Mouse (Mus musculus) ovary, postnatal 36 days (tissue): ENCODE data around the gene Rps2.
"Not testable (repeated sequence)": the region's sequence is repeated elsewhere in the genome, so short reads cannot be mapped to it uniquely, and the experiment has no call there.

Experiments used
- DNase-seq: peaks from one replicate; pipeline ENCODE4 v3.0.0; 2022; ENCODE audit warnings: low spot score, mixed read lengths

The Rps2 gene

DNA sequence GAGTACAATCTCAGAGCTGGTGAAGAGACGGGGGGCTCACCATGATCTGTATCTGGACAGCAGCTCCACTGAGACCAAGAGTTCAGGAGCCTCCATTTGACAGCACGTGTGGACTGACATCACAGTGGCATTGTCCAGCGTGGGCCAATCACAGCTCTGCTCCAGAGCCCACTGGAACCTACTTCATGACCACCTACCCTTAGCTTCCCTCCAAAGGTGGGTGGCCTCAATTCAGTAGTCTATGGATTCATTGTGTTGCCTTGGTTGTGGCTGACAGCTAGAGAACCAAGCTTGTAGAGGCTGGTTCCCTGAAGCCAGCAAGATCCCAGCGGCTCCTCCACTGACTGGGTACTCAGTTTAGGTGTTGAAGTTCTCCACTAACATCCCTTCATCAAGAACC, at the start of gene Rps2, which contains the start of gene Rnf151:
Rps2 (plus strand) TSS at position 174 of the 400 bp plus-strand sequence.
Rnf151 (minus strand) TSS at position 121 of the 400 bp plus-strand sequence.
- no peak for DNase-seq

DNA sequence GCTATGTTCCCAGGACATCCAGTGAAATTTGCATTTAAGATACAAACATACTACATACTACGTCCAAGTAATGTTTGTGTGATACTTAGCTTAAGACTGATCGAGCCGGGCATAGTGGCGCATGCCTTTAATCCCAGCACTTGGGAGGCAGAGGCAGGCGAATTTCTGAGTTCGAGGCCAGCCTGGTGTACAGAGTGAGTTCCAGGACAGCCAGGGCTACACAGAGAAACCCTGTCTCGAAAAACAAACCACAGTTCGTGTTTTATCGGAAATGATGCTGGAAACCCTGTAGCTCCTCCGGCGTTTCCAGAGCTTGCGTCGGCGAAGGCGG, 48.7 kb upstream of the Rps2 start:
- DNase-seq = not testable (repeated sequence)

DNA sequence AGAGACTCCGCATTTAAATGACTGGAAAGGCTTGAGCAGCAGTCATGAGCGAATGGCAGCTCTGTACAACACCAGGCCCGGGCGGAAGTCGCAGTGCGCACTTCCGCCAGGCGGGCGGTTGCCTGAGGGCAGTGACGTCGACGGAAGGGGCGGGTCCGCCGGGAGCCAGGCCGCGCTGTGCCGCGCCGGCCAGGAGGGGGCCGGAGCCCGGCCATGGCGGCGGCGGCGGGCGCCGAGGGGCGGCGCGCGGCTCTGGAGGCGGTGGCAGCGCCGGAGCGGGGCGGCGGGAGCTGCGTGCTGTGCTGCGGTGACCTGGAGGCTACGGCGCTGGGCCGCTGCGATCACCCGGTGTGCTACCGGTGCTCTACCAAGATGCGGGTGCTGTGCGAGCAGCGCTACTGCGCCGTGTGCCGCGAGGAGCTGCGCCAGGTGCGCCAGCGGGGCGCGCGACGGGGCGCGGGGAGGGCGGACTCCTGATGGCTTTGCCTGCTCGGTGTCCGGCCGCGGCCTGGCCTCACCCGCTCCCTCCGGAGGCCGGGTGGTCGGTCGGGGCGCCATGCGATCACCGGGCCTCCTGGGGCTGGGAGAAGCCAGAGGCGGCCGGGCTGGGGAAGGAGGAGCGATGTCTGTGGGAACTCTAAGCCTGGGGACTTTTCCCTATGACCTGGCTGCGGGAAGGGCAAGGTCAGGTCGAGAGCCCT, 48.2 kb upstream of the Rps2 start, which contains the start of gene Zfp598:
Zfp598 (plus strand) TSS at position 143 of the 701 bp plus-strand sequence.
- peak; percentile 95 for DNase-seq

DNA sequence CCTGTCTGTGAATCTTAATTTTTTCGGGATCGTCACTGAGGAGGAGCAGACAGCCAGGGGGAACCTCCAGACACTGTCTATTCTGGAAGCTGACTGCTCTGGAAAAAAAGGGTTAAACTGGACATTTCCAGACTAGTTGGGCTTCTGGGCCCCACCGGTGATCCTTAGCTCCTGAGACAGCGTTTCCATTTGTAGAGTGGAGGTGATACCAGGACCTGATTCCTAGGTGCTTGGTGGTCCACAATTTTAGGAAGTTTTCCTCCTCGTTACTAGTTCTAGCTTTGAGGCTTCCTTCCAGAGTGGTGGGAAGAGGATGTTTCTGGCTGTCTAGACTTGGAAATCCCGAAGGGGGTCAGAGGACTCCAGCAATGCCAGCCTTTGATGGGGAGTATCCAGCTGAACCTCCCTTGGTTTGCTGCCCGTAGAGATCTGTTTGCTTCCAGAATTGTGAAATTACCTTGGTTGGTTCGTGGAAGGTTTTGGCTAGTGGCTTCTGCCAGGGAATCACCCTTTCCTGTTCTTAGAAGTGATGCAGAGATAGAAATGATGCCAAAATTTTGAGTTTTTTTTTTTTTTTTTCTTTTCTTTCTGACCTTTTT, 47.6 kb upstream of the Rps2 start:
- no peak for DNase-seq

DNA sequence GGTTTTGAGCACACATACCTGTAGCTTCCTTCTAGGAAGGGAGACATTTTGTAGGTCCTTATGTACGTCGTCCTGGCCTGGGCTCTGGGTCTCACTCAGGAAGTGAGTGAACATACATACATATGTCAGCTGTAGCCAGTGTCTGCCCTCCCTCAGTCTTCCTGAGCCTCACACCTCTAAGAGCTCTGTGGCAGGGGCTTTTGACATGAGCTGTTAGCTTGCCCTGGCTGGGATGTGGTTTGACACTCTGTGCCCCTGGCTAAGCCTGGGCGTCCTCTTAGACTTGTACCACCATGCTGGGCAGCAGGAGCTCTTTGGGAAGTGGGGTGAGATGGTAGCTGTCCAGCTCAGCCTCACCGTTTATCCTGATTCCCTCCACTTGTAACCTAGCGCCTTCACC, 46.6 kb upstream of the Rps2 start:
- DNase-seq = no peak

DNA sequence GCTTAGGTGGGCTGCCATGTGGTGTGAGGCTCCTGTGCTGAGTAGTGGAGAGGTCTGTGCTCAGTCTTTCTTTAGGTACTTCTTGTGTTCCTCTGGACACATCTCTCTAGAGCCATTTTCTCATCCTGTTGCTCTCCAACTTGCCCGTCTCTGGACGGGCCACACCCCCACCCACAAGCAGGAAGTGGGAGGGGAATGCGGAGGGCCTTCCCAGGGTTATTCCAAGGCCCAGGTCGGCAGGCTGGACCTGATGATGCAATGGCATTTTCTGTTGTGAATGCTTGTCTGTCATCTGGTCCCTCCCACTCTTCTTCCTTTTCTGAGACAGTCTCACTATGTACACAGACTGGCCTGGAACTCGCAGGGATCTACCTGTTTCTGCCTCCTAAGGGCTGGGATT, 45.8 kb upstream of the Rps2 start:
- peak; percentile 38 for DNase-seq

DNA sequence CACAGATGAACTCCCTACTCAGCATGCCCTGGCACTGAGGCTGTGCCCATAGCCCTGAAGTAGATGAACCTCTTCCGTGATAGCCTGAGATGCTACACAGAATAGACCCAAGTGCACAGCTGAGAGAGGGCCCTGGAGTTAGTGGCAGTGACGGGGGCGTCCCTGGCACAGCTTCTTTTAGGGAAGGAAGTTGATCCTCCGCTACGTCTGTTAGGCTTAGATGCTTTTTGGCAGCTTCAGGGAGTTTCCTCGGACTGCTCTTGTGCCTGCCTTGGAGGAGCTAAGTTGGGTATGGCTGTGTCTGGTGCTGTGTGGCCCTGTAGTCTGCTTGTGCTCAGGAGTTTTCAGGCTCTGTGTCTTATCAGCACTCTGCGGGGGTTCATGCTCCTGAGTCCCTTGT, 43.6 kb upstream of the Rps2 start:
- no peak for DNase-seq

DNA sequence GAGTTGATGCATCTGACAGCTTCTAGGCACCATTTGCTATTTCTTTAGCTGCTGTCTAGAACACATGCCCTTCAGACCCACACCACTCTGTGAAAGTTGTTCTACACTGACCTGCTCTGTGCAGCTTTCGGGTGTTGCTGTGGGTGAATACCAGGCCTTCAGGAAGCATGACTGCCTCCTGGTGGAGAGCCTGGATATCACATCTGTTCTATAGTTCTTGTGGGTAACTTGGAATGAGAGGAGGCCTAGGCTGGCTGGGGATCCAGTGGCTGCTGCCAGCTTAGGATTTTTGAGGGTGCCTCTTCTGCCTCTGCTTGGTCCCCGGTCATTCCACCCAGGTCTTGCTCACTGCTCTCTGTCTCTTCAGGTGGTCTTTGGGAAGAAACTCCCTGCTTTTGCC, 41.7 kb upstream of the Rps2 start:
- peak; percentile 35 for DNase-seq

DNA sequence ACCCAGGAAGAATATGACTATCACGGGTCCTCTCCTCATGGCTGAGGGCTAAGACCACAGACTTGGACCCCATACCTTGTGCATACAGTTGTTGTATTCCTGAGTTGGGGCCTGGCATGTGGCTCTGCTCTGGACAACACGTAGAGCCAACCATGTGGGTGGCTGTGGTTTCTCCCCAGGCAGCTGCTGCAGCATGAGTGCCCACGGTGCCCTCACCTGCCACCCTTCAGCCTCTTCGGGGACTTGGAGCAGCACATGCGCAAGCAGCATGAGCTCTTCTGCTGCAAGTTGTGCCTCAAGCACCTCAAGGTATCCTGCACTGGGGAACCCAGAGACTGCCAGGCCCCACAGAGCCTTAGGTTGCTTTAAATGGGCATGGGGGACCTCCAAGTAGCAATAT, 41.0 kb upstream of the Rps2 start:
- DNase-seq = no peak

DNA sequence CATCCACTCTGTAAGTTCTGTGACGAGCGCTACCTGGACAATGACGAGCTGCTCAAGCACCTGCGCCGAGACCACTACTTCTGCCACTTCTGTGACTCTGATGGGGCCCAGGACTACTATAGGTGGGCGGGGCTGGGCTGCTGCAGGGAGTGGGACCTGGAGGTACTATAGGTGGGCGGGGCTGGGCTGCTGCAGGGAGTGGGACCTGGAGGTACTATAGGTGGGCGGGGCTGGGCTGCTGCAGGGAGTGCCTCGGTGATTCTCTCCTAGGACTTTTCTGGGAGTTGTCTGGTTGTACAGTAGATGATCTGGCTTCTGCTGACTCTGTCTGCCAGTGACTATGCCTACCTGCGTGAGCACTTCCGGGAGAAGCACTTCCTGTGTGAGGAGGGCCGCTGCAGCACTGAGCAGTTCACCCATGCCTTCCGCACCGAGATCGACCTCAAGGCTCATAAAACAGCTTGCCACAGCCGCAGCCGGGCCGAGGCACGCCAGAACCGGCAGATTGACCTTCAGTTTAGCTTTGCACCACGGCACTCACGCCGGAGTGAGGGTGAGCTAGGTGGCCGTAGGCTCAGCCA, 40.3 kb upstream of the Rps2 start:
- no peak for DNase-seq

DNA sequence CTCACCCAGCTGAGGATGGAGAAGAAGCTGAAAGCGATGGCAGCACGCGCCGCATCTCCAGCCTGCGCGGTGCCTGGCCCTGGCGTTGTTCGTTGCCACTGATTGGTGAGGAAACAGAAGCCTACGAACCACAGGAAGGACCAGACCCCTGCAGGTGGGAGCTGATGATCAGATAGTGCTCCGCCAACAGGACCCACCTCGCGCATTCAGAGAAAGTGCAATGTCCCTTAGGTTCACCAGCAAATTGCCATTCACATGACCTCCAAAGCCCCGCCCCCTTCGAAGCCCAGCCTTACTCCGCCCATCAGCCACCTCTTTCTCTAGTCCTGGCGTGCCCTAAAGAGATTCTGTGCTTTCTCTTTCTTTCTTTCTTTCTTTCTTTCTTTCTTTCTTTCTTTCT, 31.4 kb upstream of the Rps2 start:
- DNase-seq = no peak

DNA sequence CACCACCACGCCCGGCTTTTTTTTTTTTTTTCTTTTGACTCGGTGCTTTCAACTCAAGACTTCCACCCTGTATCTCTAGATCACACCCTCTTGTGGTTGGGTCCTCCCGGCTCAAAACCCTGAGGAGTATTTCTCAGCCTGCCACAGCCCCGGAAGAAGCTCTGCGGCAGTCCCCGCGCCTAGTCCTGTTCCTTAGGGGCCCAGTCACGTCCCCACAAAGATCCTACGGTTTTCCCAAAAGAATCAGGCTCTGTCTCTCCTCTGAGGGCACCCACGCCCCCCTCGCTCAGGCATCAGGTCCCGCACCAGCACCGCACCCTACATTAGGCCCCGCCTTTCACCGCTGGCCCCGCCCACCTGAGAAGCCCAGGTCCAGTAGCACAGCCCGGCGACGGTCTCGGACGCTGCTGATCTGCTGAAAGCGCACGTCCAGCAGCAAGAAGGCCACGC, 30.7 kb upstream of the Rps2 start:
- peak; percentile 63 for DNase-seq

DNA sequence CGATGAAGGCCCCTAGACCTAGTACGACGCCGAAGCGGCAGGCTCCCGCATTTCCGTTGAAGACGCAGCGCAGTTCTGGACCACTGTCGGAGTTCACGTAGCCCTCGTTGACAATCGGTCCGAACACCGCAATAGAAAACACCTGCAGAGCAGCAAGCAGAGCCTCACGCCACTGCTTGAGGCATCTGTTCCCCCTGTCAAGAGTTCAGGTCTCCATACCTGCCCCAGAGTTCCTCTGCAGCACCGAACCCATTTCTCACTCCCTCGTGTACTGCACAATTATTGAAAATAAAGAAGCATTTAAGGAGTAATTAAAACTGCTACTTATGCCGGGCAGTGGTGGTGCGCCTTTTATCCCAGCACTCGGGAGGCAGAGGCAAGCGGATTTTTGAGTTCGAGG, 30.3 kb upstream of the Rps2 start:
- DNase-seq = no peak

DNA sequence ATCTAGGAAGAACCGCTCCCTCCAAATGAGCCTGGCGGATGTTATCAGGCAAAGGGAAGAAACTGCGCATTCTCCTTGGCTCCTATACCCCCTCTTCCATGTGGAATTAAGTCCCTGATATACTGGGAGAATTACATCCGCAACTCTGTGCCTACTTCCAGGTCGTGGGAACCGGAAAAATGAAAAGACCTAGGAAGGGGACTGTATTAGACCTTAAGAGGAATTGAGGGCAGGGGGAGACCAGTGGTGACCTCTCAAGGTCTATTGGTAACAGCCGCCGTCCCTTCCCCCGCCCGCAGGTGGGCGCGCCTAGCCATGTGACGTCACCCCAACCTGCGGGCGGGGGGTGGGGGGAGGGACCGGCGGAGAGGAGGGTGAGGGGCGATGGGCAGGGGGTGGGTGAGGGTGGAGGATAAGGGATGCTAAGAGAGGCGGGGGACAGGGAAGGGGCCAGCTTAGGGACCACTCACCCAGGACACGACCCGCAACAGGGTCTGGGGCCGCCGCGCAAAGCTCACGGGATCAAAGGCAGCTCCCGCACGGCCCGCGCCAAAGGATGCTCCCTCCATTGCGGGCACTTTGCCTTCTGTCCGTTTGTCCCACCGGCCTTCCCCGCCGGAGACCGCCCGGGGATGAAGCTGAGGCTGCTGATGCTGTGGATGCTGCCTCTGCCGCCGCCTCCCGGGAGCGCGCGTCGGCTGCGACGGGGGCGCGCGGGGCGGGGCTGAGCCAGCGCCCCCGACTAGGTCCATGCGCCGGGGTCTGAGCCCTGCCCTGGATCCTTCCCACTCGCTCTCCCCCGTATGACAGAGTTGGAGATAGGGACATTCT, 28.4 kb upstream of the Rps2 start, which contains the start of gene Syngr3:
Syngr3 (minus strand) TSS at position 705 of the 831 bp plus-strand sequence.
- DNase-seq = no peak

DNA sequence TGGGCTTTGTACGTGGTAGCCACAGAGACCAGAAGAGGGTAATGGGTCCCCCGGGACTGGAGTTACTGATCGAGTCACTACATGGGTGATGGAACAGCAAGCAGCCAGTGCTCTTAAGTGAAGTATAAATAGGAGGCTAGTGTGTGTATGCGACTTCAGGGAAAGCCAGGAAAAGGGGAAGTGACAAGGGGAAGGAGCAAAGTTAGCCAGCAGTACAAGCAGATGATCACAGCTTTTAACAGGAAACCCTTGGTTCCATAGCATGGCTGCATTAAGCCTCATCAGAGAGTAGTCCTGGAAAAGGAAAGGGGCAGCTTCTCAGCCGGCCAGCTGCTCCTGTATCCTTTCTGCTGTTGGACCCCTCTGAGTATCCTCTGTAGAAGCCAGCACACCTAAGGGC, 25.5 kb upstream of the Rps2 start:
- no peak for DNase-seq

DNA sequence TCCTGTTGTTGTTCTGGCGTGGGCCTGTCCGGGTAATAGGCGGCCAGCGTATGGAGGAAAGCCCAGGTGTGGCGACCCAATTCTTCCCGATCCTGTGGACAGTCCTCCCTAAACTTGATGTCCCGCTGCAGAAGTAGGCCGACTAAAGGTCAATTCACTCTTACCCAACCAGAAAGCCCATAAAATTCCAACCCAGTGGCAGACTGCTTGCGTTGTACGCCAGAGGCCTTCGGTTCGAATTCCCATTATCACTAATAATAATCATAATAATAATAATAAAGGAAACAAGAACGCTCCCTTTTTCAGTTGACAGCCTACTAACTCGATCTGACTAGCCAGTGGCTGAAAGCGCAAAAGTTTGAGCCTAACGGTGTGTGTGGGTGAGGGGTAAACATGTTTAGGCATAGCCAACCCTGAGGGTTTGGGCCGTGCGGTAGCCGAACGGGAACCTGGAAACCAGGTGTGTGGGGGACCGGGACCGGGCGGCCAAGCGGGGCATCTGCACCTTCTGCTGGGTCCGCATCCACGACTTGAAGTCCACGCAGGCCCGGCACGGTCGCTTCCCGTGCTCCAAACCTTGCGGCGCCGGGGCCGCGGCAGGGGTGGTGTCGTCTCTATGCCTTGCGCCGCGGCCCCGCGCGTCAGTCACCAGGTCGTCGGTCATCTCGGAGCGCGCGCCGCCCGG, 22.4 kb upstream of the Rps2 start:
- DNase-seq = no peak

DNA sequence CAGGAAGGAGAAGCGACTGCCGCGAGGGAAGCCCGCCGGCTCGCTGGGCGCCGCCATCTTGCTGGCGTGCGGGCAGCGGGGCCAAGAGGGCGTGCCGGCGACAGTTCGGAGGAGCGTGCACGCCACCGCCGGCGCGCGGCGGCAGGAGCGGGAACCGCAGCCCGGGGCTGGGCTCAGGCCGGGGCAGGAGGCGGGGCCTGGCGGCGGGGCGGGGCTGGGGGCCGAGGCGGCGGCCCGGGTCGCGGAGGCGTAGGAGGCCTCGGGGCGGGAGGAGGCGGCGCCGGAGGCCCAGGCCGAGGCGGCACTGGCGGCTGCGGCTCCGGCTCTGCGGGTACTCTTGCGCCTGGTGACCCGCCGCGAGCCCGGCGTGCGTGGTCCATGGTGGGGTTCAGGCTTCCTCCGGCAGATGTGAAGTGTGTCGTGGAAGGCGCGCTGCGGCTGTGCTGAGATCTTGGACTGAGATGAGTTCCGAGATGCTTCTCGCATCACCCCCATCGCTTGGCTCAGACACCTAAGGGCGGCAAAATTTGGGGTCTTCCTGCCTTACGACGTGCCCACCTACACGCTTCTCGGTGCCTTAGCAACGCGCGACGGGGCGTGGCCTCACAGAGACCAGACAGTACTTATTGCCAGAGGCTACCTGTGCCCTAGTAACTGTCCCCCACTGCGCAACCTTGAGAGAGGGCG, 21.8 kb upstream of the Rps2 start, which contains the start of the genes Gfer and Noxo1:
Gfer (minus strand) TSS at position 146 of the 687 bp plus-strand sequence.
Noxo1 (plus strand) TSS at position 224 of the 687 bp plus-strand sequence.
- peak; percentile 93 for DNase-seq

DNA sequence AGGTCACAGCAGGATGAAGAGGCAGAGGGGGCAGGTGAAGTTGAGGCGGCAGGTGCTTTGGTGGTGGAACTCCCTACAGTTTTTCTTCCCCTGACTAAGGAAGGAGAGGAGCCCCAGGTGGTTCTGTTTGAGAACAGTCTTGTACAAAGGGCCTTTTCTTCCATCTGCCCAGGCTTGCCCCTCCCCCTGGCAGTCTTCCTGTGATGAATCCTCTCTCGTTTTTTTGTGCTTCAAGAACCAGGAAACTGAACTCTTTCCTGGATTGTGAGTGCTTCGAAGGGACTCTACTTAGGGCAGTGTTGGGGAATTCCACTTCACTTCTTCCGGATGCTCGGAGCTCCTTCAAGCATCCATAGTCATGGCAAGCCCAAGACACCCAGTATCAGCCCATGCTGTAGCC, 19.9 kb upstream of the Rps2 start:
- no peak for DNase-seq

DNA sequence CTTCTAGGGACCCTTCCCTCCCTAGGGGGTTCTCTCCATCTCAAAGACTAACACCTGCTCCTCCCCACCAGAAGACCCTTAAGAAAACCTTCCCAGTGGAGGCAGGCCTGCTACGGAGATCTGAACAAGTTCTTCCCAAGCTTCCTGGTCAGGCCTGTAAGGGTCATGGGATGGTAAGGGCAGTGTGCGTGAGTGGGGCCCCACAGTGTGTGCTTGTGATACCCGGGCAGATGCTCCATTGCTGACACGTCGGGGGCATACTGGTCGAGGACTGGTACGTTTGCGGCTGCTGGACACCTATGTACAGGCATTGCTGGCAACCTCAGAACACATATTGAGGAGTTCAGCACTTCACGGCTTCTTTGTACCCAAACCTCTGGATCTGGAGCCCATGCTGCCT, 19.2 kb upstream of the Rps2 start:
- no peak for DNase-seq

DNA sequence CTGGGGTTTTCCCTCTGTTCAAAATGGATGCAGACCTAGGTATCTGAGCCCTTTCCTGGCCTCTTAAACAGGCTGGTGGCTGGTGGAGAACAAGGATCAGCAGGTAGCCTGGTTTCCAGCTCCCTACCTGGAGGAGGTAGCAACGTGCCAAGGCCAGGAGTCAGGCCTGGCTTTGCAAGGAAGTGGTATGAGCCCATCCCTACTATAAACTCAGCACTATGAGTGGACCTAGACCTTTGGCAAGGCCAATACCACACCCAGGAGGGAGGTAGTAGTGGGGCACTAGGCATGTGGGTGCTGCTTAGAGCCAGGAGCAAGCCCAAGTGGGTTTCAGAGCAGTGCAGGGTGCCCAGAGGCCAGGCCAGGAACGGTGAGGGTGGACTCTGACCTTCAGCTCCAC, 18.4 kb upstream of the Rps2 start:
- no peak for DNase-seq

DNA sequence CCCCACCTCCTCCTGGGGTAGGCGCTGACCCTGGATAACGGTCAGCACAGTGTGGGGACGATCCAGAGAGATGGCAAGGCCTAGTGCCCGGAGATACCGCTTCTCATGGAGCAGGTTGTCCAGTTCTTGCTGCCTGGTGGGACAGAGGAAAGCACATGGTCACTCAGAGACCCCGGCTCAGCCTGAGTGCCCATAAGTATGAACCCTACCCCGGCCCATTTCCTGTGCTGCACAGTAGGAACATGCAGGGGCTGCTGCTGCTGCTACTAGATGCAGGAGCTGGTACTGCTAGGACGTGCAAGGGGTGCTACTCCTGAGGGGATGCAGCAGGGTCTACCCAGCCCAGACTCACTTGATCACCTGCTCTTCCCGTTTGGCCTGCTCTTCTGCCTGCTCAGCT, 16.7 kb upstream of the Rps2 start:
- DNase-seq = no peak
